Mouse (Mus musculus): ENCODE measurements around the gene Nufip1.

- TF ChIP-seq CTCF (IDR thresholded peaks at IDR 0.05; ENCODE audit: low read depth, low read length), result peak; percentile 63
- TF ChIP-seq GATA1 (IDR thresholded peaks at IDR 0.05; ENCODE audit: borderline replicate concordance, low read length), result no peak
These were observed 11.4 kb downstream of the Nufip1 start for GRCm38 (mm10) chr14:76121901-76122662.

All from G1E (cell line).